Mouse (Mus musculus): ENCODE measurements at regions not wholly inside any gene's neighbourhood (a gene's known extent, or its start where the extent isn't known, plus 50 kb on each side); places are given as distances from the start of the nearest gene placed in this dataset.

- Histone ChIP-seq H3K9me3 (ENCODE audit: control insufficient read depth, low read length) (no peaks in the 10 kb centered on the region), H3K4me1 (replicated peaks; ENCODE audit: control insufficient read depth, insufficient read depth, low read length) (no peaks in the 10 kb centered on the region), H3K4me3 (ENCODE audit: low read depth, low read length) (no peak overlapping the region), H3K36me3 (ENCODE audit: control insufficient read depth, insufficient read depth, low read length) (no peaks in the 10 kb centered on the region), H3K9ac (ENCODE audit: low read length) (no peak overlapping the region), H3K27ac (ENCODE audit: low read depth) (no peak overlapping the region), H3K27me3 (replicated peaks; ENCODE audit: control insufficient read depth, insufficient read depth, low read length) (no peaks in the 10 kb centered on the region), H3K4me2 (ENCODE audit: low read length) (no peak overlapping the region)
- DNase-seq (ENCODE audit: low spot score) (no peak), ATAC-seq (replicated peaks; ENCODE audit: low FRiP score, low TSS enrichment, low read depth) (no peak)
- WGBS: 82% methylated on average over 2 of the region's 2 CpGs
Measured at GRCm38 (mm10) chr3:39264671-39265430, 378.1 kb downstream of the Fat4 start.

DNA sequence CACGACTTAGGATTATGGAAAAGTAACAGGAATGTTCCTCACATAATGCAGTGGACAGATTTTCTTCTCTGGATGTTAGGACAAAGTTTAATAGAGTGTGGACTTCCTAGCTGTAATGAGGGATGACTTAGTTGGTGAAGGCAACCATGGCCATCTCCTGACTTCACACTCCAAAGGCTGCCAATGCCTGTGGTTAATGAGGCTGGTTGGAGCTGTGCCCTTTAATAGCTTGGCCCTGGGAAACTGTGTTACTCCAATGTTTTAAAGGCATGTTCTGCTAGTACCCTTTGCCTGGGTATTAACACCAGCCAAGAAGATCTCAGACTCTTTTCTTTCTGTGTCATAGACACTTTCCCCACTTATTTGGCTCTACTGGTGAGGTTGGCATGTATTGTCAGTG is 378.9 kb downstream of the Fat4 start:
- H3K36me3 ChIP-seq (ENCODE audit: control insufficient read depth, insufficient read depth, low read length): no peaks in the 10 kb centered on the region
- WGBS: 78% methylated on average over 1 of the region's 1 CpGs
- H3K9me3 ChIP-seq (ENCODE audit: control insufficient read depth, low read length): no peaks in the 10 kb centered on the region
- no peak overlapping the region for H3K4me3 ChIP-seq (ENCODE audit: low read depth, low read length)
- no peak overlapping the region for H3K9ac ChIP-seq (ENCODE audit: low read length)
- no peak overlapping the region for H3K4me2 ChIP-seq (ENCODE audit: low read length)
- ATAC-seq (replicated peaks; ENCODE audit: low FRiP score, low TSS enrichment, low read depth): no peak
- H3K27ac ChIP-seq (ENCODE audit: low read depth): no peak overlapping the region
- DNase-seq (ENCODE audit: low spot score): no peak
- H3K4me1 ChIP-seq (replicated peaks; ENCODE audit: control insufficient read depth, insufficient read depth, low read length): no peaks in the 10 kb centered on the region
- no peaks in the 10 kb centered on the region for H3K27me3 ChIP-seq (replicated peaks; ENCODE audit: control insufficient read depth, insufficient read depth, low read length)

GRCm38 (mm10) chr3:39269388-39269787 is 382.6 kb downstream of the Fat4 start:
- H3K27me3 ChIP-seq (replicated peaks; ENCODE audit: control insufficient read depth, insufficient read depth, low read length): no peaks in the 10 kb centered on the region
- no peak overlapping the region for H3K27ac ChIP-seq (ENCODE audit: low read depth)
- no peak overlapping the region for H3K9ac ChIP-seq (ENCODE audit: low read length)
- ATAC-seq (replicated peaks; ENCODE audit: low FRiP score, low TSS enrichment, low read depth) (no peak), DNase-seq (ENCODE audit: low spot score) (no peak)
- no peaks in the 10 kb centered on the region for H3K4me1 ChIP-seq (replicated peaks; ENCODE audit: control insufficient read depth, insufficient read depth, low read length)
- no peak overlapping the region for H3K4me3 ChIP-seq (ENCODE audit: low read depth, low read length)
- no peaks in the 10 kb centered on the region for H3K9me3 ChIP-seq (ENCODE audit: control insufficient read depth, low read length)
- WGBS: 88% methylated on average over 3 of the region's 3 CpGs
- no peaks in the 10 kb centered on the region for H3K36me3 ChIP-seq (ENCODE audit: control insufficient read depth, insufficient read depth, low read length)
- no peak overlapping the region for H3K4me2 ChIP-seq (ENCODE audit: low read length)

DNA sequence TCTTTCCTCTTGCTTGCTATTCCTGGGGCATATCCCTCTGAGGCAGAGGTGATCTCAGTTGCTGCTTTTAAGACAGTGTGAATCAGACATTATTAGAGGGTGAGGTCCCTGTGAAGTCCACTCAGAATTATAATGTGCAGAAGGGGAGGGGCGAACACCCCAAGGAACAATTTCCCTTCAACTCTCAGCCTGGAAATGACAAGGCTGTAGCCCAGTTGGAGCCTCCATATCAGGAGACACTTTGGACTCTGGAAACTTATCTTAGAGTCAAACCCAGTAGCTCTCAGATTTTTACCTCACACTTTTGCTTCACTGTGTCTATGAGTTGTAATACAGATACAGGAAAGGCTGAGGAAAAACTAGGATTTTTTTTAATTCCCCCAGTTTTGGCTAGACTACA is 385.9 kb downstream of the Fat4 start:
- Histone ChIP-seq H3K9ac (ENCODE audit: low read length) (no peak overlapping the region), H3K9me3 (ENCODE audit: control insufficient read depth, low read length) (no peaks in the 10 kb centered on the region), H3K36me3 (ENCODE audit: control insufficient read depth, insufficient read depth, low read length) (no peaks in the 10 kb centered on the region), H3K4me2 (ENCODE audit: low read length) (no peak overlapping the region), H3K4me3 (ENCODE audit: low read depth, low read length) (no peak overlapping the region), H3K27ac (ENCODE audit: low read depth) (no peak overlapping the region), H3K4me1 (replicated peaks; ENCODE audit: control insufficient read depth, insufficient read depth, low read length) (no peaks in the 10 kb centered on the region), H3K27me3 (replicated peaks; ENCODE audit: control insufficient read depth, insufficient read depth, low read length) (no peaks in the 10 kb centered on the region)
- no peak for DNase-seq (ENCODE audit: low spot score)
- WGBS: 81% methylated on average over 1 of the region's 1 CpGs
- no peak for ATAC-seq (replicated peaks; ENCODE audit: low FRiP score, low TSS enrichment, low read depth)

DNA sequence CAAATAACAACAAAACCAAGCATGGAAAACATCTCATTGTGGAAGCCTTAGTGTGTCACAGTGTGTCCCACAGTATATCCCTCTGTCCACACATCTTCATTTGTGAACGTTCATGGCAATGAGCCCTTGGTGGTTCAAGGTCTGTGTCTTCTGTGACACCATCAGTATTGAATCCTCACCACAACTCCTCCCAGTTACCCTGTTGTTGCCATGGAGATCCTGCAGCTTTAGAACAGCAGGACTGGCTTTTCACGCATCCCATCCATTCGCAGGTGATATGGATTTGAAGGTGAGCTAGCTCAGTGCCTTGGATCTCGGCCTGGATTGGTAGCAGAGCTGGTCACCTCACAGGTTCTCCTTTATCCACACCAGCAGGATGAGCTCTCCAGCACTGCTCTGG is 390.2 kb downstream of the Fat4 start:
- H3K27ac ChIP-seq (ENCODE audit: low read depth): no peak overlapping the region
- 81% methylated on average over 4 of the region's 4 CpGs for WGBS
- H3K36me3 ChIP-seq (ENCODE audit: control insufficient read depth, insufficient read depth, low read length): no peaks in the 10 kb centered on the region
- no peaks in the 10 kb centered on the region for H3K9me3 ChIP-seq (ENCODE audit: control insufficient read depth, low read length)
- ATAC-seq (replicated peaks; ENCODE audit: low FRiP score, low TSS enrichment, low read depth): no peak
- DNase-seq (ENCODE audit: low spot score): no peak
- no peaks in the 10 kb centered on the region for H3K4me1 ChIP-seq (replicated peaks; ENCODE audit: control insufficient read depth, insufficient read depth, low read length)
- no peak overlapping the region for H3K9ac ChIP-seq (ENCODE audit: low read length)
- H3K4me2 ChIP-seq (ENCODE audit: low read length): no peak overlapping the region
- no peaks in the 10 kb centered on the region for H3K27me3 ChIP-seq (replicated peaks; ENCODE audit: control insufficient read depth, insufficient read depth, low read length)
- no peak overlapping the region for H3K4me3 ChIP-seq (ENCODE audit: low read depth, low read length)

GRCm38 (mm10) chr3:39277310-39277709 is 390.6 kb downstream of the Fat4 start:
- no peak for DNase-seq (ENCODE audit: low spot score)
- no peak overlapping the region for H3K27ac ChIP-seq (ENCODE audit: low read depth)
- H3K27me3 ChIP-seq (replicated peaks; ENCODE audit: control insufficient read depth, insufficient read depth, low read length): no peaks in the 10 kb centered on the region
- H3K9me3 ChIP-seq (ENCODE audit: control insufficient read depth, low read length): no peaks in the 10 kb centered on the region
- no peak overlapping the region for H3K4me2 ChIP-seq (ENCODE audit: low read length)
- 78% methylated on average over 6 of the region's 6 CpGs for WGBS
- H3K36me3 ChIP-seq (ENCODE audit: control insufficient read depth, insufficient read depth, low read length): no peaks in the 10 kb centered on the region
- no peaks in the 10 kb centered on the region for H3K4me1 ChIP-seq (replicated peaks; ENCODE audit: control insufficient read depth, insufficient read depth, low read length)
- no peak for ATAC-seq (replicated peaks; ENCODE audit: low FRiP score, low TSS enrichment, low read depth)
- no peak overlapping the region for H3K4me3 ChIP-seq (ENCODE audit: low read depth, low read length)
- H3K9ac ChIP-seq (ENCODE audit: low read length): no peak overlapping the region

DNA sequence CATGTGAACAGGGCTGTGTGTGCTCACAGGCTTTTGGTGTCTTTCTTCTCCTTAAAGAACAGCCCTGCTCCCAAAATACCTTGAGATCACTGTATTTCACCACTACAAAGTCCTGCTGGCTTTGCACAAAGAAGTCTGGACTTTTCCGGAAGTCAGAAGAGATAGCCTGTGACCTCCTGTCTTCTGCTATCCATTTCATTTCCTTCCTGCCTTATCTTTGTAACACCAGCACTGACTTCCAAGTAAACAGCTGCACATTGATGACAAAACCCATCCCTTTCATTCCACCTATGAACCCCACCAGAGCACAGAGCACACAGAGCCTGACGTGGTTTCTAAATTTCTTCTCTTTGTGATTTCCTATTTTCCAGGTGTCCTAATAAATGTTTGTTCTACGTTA is 408.5 kb downstream of the Fat4 start:
- H3K4me3 ChIP-seq (ENCODE audit: low read depth, low read length): no peak overlapping the region
- no peak for ATAC-seq (replicated peaks; ENCODE audit: low FRiP score, low TSS enrichment, low read depth)
- H3K9me3 ChIP-seq (ENCODE audit: control insufficient read depth, low read length): no peaks in the 10 kb centered on the region
- no peak overlapping the region for H3K27ac ChIP-seq (ENCODE audit: low read depth)
- DNase-seq (ENCODE audit: low spot score): no peak
- no peaks in the 10 kb centered on the region for H3K36me3 ChIP-seq (ENCODE audit: control insufficient read depth, insufficient read depth, low read length)
- peaks cover 9% of the 10 kb centered on the region for H3K4me1 ChIP-seq (replicated peaks; ENCODE audit: control insufficient read depth, insufficient read depth, low read length)
- WGBS: 58% methylated on average over 3 of the region's 3 CpGs
- H3K9ac ChIP-seq (ENCODE audit: low read length): no peak overlapping the region
- H3K27me3 ChIP-seq (replicated peaks; ENCODE audit: control insufficient read depth, insufficient read depth, low read length): no peaks in the 10 kb centered on the region
- no peak overlapping the region for H3K4me2 ChIP-seq (ENCODE audit: low read length)

GRCm38 (mm10) chr3:39296257-39296656 is 409.5 kb downstream of the Fat4 start:
- peaks cover 9% of the 10 kb centered on the region for H3K4me1 ChIP-seq (replicated peaks; ENCODE audit: control insufficient read depth, insufficient read depth, low read length)

DNA sequence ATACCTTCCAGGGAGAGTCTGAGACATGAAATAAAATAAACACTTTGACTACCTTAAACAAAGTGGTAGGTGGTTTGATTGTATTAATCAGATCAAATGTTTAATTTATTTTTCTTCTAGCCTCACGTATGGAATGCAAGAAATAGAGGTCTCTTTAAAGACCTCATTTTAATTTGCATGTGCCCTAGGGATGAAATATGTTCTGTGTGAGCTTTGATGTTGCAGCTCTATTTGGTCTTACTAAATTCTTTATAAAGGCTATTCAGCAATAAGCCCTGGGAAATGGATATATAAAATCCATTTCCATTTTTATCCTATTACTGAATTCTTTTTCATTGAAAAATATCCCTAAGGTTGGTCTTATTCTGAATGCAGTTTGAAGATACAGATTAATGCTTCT is 422.7 kb downstream of the Fat4 start:
- no peak overlapping the region for H3K4me2 ChIP-seq (ENCODE audit: low read length)
- no peak overlapping the region for H3K4me3 ChIP-seq (ENCODE audit: low read depth, low read length)
- 61% methylated on average over 1 of the region's 1 CpGs for WGBS

More at GRCm38 (mm10) chr3:39296257-39296656, 409.5 kb downstream of the Fat4 start:
- Histone ChIP-seq H3K27ac (ENCODE audit: low read depth) (no peak overlapping the region), H3K27me3 (replicated peaks; ENCODE audit: control insufficient read depth, insufficient read depth, low read length) (no peaks in the 10 kb centered on the region), H3K9me3 (ENCODE audit: control insufficient read depth, low read length) (no peaks in the 10 kb centered on the region), H3K36me3 (ENCODE audit: control insufficient read depth, insufficient read depth, low read length) (no peaks in the 10 kb centered on the region), H3K4me3 (ENCODE audit: low read depth, low read length) (no peak overlapping the region), H3K4me2 (ENCODE audit: low read length) (no peak overlapping the region), H3K9ac (ENCODE audit: low read length) (no peak overlapping the region)
- WGBS: 54% methylated on average over 4 of the region's 4 CpGs
- ATAC-seq (replicated peaks; ENCODE audit: low FRiP score, low TSS enrichment, low read depth): no peak
- no peak for DNase-seq (ENCODE audit: low spot score)

More for the DNA sequence above, 422.7 kb downstream of the Fat4 start:
- H3K27me3 ChIP-seq (replicated peaks; ENCODE audit: control insufficient read depth, insufficient read depth, low read length): no peaks in the 10 kb centered on the region
- no peak for ATAC-seq (replicated peaks; ENCODE audit: low FRiP score, low TSS enrichment, low read depth)
- no peak overlapping the region for H3K9ac ChIP-seq (ENCODE audit: low read length)
- DNase-seq (ENCODE audit: low spot score): no peak
- no peaks in the 10 kb centered on the region for H3K36me3 ChIP-seq (ENCODE audit: control insufficient read depth, insufficient read depth, low read length)
- no peak overlapping the region for H3K27ac ChIP-seq (ENCODE audit: low read depth)
- H3K9me3 ChIP-seq (ENCODE audit: control insufficient read depth, low read length): no peaks in the 10 kb centered on the region
- H3K4me1 ChIP-seq (replicated peaks; ENCODE audit: control insufficient read depth, insufficient read depth, low read length): no peaks in the 10 kb centered on the region
